Mouse (Mus musculus): Measurements from ENCODE around the gene Myo1f. TPM values are rescaled to one million over a fixed set of nuclear protein-coding genes. Genes with fewer than 3 reads are reported as not detected.

Myo1f gene
- total RNA-seq, 2 experiments from 2014 or later = 3.2 to 5.8 TPM

DNA sequence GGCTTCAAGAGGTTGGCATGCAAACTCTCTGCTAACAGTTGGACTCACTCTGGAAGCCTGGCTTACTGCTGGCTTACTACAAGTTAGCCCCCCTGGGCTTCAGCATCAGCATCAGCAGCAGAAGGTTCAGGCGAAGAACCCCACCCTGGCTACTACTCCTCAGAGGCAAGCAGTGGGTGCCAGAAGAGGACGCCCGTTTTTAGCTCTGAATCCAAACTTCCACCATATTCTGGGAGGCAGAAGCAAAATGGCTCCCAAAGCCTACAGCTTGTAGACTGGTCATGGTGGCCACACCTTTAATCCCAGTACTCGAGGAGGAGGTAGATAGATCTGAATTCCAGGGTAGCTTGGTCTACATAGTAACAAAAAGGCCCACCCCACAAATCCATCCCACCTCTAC is 88.6 kb downstream of the Myo1f start:
- no peak for DNase-seq (ENCODE audit: low spot score in 2 of 2)

DNA sequence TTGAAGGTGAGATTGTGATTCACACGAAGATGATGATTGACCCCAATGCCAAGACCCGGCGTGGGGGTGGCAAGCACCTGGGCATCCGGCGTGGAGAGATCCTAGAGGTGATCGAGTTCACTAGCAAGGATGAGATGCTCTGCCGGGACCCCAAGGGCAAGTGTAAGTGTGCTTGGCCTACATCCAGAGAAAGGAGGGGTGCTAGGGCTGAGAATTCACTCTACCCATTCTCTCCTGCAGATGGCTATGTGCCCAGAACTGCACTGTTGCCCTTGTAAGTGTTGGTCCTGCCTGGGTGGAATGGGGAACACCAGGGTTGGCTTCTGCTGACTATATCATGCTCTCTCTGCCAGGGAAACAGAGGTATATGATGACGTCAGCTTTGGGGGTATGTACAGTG is 89.6 kb downstream of the Myo1f start:
- DNase-seq (ENCODE audit: low spot score in 2 of 2) = no peak

DNA sequence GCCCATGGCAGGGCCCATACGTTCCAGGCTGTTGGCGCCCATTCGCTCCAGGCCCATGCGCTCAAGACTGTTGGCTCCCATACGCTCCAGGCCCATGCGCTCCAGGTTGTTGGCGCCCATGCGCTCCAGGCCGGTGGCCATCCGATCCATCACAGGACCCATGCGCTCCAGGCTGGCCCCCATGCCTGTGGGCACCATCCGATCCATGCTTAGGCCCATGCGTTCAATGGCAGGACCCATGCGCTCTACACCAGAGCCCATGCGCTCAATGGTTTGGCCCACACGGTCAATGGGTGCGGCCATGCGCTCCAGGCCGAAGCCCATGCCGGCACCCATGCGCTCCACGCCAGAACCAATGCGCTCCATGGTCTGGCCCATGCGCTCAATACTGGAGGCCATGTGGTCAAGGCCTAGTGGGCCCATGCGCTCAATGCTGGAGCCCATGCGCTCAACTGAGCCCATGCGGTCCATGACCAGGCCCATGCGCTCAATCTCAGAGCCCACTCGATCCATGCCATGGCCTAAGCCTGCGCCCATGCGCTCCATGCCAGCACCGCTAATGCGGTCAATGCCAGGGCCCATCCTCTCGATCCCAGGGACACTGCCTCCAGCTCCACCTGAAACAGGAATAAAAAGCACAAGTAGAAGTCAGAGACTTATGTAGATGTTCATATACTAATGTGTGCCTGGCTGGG is 94.4 kb downstream of the Myo1f start:
- DNase-seq (ENCODE audit: low spot score in 2 of 2) = no peak

Other genes with a start within 250 kb of the Myo1f start
- 1 to 10 TPM; 6.1 to 7.2 TPM for gene Zfp81, start 196.8 kb upstream of the Myo1f start, total RNA-seq (2021)
- gene Zfp101, start 161.1 kb upstream of the Myo1f start, total RNA-seq (2021) = 1 to 10 TPM; 5.4 to 5.8 TPM
- not detected for gene Actl9, start 122.8 kb upstream of the Myo1f start, total RNA-seq (2021)
- 10 to 100 TPM; 20.4 to 21.7 TPM for gene Adamts10, start 31.5 kb upstream of the Myo1f start, total RNA-seq (2021)
- 10 to 100 TPM; 28.9 to 31.8 TPM for gene Zfp414, start 73.4 kb downstream of the Myo1f start, total RNA-seq (2021)
- gene Pram1, start 82.3 kb downstream of the Myo1f start, total RNA-seq (2021) = under 1 TPM in 1 of 2 experiments, not detected in 1; 0.38 TPM
- gene Hnrnpm, start 131.2 kb downstream of the Myo1f start, total RNA-seq (2021) = 100 to 1,000 TPM; 169 to 184 TPM
- 100 to 1,000 TPM; 122 to 124 TPM for gene March2, start 163.0 kb downstream of the Myo1f start, total RNA-seq (2021)
- 100 to 1,000 TPM; 208 to 255 TPM for gene Rab11b, start 204.8 kb downstream of the Myo1f start, total RNA-seq (2021)
- 100 to 1,000 TPM in 1 of 2 experiments, 10 to 100 TPM in 1; 47.8 to 111 TPM for gene Angptl4, start 226.1 kb downstream of the Myo1f start, total RNA-seq (2021)